Mouse (Mus musculus) heart, postnatal 36 days (tissue): Measurements from ENCODE around the gene Rab12. TPM values are rescaled to one million over a fixed set of nuclear protein-coding genes. Genes with fewer than 3 reads are reported as not detected.
"Not testable (repeated sequence)": the region's sequence is repeated elsewhere in the genome, so short reads cannot be mapped to it uniquely, and the experiment has no call there.

Source experiments
- DNase-seq, 2 experiments: peaks; one replicate each; pipeline ENCODE4 v3.0.0; 2021 to 2022
- intact Hi-C: fragments of 180-260 bp; cut with DNase I; formaldehyde crosslinking; loops from one replicate; pipeline ENCODE4 v1.15.1; 2025
- total RNA-seq, 2 experiments: library from RNA; stranded (reverse); gene quantifications; 2 replicates each; pipeline ENCODE4 v1.2.3; 2021

Gene Rab12
- 100 to 1,000 TPM; 231 to 233 TPM for total RNA-seq

GRCm38 (mm10) chr17:66519554-66520553 is at the start of gene Rab12:
TSS of gene Rab12 (minus strand) at chr17:66519729.
- DNase-seq = peak; percentile 90 to 92
- intact Hi-C loops = no loop called here

DNA sequence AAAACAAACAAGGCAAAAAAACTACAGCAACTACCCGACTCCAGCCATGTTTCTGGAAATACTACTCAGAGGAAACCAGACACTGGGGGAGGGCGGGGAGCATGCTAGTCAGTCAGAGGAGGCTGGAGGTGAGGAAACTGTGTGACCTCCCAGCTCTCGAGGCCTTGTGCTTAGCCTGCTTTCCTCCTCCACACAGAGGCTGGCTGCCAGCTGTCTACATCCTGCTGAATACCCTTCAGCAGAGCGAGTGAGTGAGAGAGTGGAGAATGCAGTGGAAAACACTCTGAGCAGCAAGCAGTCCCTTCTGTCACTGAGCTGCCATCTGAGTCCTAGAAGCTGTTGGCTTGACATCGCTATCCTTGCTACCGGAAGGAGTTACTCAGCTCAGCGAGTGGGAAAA is 44.7 kb upstream of the Rab12 start:
- DNase-seq = no peak
- intact Hi-C loops = no loop called here

- no peak for DNase-seq
- intact Hi-C loops = no loop called here
These were observed 44.0 kb upstream of the Rab12 start for GRCm38 (mm10) chr17:66563551-66563950.

- DNase-seq = no peak
- intact Hi-C loops = no loop called here
These were observed 41.9 kb upstream of the Rab12 start for GRCm38 (mm10) chr17:66561380-66561779.

DNA sequence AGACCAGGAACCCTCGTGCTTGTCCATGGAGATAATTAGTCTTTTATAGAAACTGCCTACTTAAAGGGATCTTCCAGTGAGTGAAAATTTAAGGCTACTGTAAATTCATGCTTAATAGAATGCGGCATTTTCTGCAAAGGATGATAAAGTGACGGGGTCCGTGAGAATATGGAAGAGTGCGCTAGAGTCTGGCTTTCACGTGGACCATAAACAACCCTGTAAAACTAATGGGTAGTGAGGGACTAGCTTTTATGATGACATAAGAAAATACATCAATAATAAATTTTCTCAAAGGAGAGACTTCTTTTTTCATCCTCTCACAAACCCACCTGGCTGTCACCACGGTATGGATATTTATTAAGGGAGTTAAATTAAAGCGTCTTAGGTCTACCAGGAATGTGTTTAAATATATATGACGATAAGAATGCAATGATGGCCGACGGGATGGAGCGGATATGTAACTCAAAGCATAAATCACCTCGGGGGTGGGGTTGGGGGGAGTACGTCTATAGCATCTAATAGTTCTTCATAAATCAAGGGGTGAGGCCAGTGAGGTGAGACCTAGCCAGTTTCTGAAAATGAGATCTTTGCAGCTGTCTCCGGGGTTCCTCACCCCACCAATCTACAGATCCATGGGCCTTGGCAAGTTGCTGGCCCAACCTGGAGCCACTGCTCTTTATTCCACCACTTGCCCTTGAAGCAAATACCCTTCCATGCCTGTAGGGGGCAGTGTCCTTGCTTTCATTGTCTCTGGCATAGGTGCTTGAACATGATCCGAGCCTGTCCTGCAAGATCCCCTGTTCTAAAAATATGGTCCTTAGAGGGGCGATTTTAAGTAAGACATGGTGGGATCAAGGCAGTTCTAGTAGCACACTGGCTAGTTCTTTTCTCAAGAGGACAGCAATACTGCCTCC is 39.1 kb upstream of the Rab12 start:
- DNase-seq = no peak
- intact Hi-C loops = no loop called here

DNA sequence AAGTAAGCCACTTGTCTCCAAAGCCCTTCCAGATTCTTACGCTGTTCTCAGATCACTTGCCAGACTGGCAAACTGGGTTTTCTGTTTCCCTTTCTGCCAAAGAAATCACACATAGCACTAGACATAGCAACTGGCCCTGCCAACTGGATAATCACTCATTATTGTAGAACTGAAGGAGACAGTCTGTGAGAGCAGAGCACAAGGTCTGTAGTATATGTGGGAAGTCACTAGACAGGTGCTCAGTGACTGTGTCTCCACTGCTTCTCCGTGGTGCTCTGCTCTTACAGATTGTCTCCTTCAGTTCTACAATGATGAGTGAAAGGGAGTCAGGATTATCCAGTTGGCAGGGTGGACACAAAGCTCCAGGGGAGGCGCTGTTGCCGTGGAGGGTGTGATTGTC is 33.2 kb upstream of the Rab12 start:
- no peak for DNase-seq
- intact Hi-C loops = no loop called here

GRCm38 (mm10) chr17:66550486-66550885 is 31.0 kb upstream of the Rab12 start:
- intact Hi-C loops = no loop called here
- DNase-seq = no peak

- intact Hi-C loops = no loop called here
- no peak for DNase-seq
These were observed 12.8 kb upstream of the Rab12 start for GRCm38 (mm10) chr17:66532285-66532684.

DNA sequence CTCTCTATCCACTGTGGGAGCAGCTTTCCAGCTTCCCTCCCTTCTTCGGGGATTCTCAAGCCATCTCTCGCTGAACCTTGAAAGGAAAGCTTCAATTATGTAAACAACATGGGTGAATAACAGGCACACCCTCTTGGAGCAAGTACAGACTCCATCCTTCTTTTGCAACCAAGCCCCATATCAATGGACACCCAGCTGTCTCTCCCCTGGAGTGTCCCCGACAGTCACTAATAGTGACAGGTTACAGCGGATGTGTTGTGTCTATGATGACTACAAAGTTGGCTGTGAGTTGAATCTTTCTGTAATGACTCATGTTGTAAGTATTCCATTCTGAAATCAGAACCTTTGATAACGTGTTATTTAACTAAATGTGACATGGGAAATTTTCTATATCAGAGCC is 3.9 kb upstream of the Rab12 start:
- intact Hi-C loops = no loop called here

GRCm38 (mm10) chr17:66522631-66523030 is 3.1 kb upstream of the Rab12 start:
- DNase-seq, intact Hi-C loops: not testable (repeated sequence)

More for the DNA sequence above, 3.9 kb upstream of the Rab12 start:
- DNase-seq = no peak

DNA sequence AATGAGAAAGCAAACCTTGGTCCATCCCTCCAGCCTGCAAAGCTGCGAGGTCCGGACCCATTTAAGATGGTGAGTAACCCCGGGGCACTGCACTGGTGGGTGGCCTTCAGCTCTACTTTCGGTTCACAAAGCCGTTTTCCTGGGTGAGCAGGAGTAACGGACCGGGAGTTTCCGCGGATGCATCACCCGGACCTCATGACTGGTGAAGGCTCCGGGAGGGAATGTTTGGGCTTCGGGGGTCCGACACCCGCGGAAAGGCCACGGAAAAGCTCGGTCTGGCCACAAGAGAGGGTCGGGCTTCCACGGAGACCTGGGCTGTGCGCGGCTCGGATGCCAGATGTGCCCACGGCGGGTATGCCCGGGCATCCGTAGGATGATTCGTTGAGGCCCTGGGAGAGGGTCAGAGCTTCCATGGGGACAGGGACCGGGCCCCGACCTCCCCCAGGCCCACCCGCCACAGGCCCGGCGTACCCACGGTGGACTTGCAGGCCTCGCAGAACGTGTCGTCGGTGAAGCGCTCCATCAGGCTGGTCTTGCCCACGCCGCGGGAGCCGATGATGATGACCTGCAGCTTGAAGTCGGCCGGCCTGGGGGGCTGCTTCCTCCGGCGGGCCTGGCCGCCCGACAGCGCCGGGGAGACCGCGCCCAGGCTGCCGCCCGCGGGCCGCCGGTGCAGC is 514 bp downstream of the Rab12 start:
- DNase-seq = no peak

DNA sequence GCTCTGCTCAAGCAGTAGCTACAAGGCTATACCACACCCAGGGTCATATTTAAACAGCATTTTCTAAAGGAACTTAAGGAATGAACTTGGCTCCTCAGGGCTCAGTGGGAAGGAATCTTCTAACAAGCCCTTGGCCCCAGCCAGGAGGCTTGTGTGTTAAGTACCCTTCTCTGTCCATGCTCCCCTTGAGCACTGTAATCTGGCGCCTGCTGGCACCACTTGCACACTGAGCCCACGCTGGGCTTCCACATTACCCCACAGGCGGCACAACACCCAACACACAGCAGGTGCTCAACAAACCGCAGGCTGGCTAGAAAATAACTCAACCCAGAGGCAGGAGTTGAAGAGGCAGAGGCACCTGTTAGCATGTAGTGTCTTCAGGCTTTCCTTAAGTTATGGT is 2.6 kb downstream of the Rab12 start:
- intact Hi-C loops = no loop called here
- DNase-seq = no peak

More for the DNA sequence above, 514 bp downstream of the Rab12 start:
- intact Hi-C loops = no loop called here

- DNase-seq = no peak
- intact Hi-C loops = no loop called here
These were observed 5.1 kb downstream of the Rab12 start for GRCm38 (mm10) chr17:66514288-66514995.

DNA sequence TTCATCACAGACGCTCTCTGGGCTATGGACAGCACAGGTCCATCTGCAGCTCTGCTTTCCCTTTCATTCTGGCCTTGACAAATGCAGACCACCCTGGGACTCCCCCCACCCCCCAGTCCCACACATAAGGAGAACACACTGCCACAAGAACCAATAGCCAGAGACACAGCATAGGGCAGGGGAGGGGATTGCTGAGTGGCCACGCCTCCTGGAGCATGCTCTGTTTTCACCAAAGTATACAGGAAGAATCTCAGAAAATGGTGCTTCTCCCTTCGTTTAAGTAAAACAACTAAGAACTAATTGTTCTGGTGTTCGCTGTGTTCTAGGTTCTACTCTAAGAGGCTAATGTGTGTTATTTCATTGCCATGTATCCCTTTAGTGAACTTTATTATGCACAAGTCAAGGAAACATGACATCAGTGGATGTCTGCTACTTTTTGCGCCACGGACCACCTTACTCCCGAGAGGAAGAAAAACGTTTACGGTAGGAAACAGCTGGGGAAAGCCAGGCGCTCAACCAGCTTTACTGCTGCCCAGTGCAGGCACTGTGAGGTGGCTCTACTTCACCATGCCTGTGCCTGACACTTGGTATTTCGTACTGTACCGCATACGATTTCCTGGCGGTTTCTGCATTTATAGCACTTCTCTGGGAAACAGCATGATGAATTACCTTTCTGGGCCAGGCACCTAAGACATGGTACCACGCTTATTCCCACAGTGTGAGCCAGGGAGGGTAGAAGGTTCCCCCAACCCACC is 7.2 kb downstream of the Rab12 start:
- no peak for DNase-seq
- intact Hi-C loops = no loop called here

- peak in 1 of 2 experiments; percentile 53 for DNase-seq
- intact Hi-C loops = no loop called here
These were observed 9.3 kb downstream of the Rab12 start for GRCm38 (mm10) chr17:66510221-66510683.

DNA sequence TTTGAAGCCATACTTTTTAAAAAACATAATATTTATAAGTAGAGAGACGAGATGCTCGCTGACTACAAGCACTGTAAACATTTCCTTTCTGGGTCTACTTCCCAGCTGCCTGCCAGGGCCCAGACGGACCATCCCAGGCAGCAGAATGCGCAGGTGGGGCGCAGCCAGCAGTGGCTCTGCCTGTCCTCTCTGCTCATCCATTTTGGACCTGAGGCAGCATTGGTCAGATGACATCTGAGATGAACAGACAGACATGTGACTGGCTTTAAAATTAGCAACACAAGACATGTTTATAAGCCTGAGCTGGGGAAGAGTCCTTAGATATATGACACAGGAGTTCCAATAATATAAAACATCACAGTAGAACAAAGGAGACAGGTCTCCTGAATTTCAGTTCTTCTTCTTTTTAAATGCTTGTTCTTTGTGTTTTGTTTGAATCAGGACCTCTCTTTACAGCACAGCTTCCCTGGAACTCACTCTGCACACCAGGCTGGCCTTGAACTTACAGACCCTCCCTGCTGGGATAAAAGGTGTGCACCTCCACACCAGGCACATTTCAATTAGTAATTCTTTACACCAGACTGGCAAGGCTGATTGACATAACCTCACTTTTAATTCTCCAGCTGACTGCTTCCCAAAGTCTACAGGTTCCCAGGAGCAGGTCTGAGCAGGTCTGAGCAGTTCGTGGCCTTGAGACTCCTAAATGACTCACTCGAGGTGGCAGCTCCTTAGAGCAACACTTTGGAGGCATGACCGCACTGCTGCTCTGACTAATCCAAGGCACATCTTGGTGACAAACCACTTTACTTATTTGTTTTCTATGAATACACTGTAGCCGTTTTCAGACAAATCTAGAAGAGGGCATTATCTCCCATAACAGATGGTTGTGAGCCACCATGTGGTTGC is 12.2 kb downstream of the Rab12 start:
- peak in 1 of 2 experiments; percentile 33 for DNase-seq

DNA sequence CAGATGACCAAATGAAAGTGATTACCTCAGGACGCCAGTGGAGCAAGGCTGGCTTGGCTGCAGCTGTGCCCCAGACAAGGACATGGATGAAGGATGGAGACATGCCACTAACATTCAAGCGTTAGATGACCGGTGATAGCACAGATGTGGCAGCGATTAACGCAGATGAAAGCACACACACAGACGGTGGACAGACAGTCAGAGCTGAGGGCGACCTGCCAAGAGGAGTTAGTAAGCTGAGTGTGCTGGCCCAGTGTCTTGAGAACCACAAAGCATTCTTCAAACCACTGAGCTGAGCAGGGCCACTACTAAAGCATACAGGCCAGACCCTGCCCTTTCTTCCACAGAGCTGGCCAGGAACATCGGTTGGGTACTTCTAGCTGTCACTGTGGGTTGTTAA is 14.6 kb downstream of the Rab12 start:
- DNase-seq = no peak
- intact Hi-C loops = no loop called here

More for the DNA sequence above, 12.2 kb downstream of the Rab12 start:
- intact Hi-C loops = no loop called here

DNA sequence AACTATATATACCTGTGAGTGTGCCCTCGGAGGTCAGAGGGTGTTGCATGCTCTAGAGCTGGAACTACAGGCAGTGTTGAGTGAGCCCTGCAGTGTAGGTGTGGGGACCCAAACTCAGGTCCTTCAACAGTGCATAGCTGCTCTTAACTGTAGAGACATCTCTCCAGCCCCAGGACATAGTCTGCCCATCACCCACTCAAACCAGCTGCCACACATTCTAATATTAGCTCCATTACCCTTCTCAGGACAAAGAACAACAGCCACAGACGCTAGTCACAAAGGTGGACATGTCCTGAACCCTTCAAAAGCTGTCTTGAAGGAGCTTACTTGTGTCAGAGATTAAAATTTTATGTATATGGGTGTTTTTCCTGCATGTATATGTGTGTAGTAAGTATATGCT is 15.3 kb downstream of the Rab12 start:
- DNase-seq = no peak
- intact Hi-C loops = no loop called here
